Mouse (Mus musculus): Measurements from ENCODE around the gene Rab3gap2. TPM values are rescaled to one million over a fixed set of nuclear protein-coding genes. Genes with fewer than 3 reads are reported as not detected.

Gene Rab3gap2
- polyA plus RNA-seq, 1 experiment from 2014 or later = 12.0 TPM

- ATAC-seq (ENCODE audit: low FRiP score, low TSS enrichment) (no peak), DNase-seq (ENCODE audit: low spot score) (no peak)
- TF ChIP-seq CTCF (IDR thresholded peaks at IDR 0.05; ENCODE audit: low read depth) (no peak), EP300 (optimal IDR thresholded peaks at IDR 0.05) (no peak)
- WGBS = 91% methylated on average over 20 of the region's 20 CpGs
- Histone ChIP-seq H3K4me1 (replicated peaks; ENCODE audit: control insufficient read depth, insufficient read depth) (no peaks in the 10 kb centered on the region), H3K4me3 (ENCODE audit: low read depth, low read length) (no peak overlapping the region), H3K36me3 (ENCODE audit: control insufficient read depth, insufficient read depth, low read length) (peaks cover 17% of the 10 kb centered on the region), H3K27me3 (ENCODE audit: control insufficient read depth, insufficient read depth, low read length) (no peaks in the 10 kb centered on the region), H3K9me3 (ENCODE audit: control insufficient read depth, low read length) (no peaks in the 10 kb centered on the region), H3K4me2 (replicated peaks; ENCODE audit: low read depth) (no peak overlapping the region), H3K9ac (ENCODE audit: low read length) (no peak overlapping the region), H3K27ac (replicated peaks) (no peak overlapping the region)
Measured at GRCm38 (mm10) chr1:185287066-185287465, 83.1 kb downstream of the Rab3gap2 start.

- 52% methylated on average over 5 of the region's 5 CpGs for WGBS
Measured at GRCm38 (mm10) chr1:185289231-185289630, 85.3 kb downstream of the Rab3gap2 start.

GRCm38 (mm10) chr1:185291336-185291735, 87.4 kb downstream of the Rab3gap2 start:
- Histone ChIP-seq H3K4me3 (ENCODE audit: low read depth, low read length) (no peak overlapping the region), H3K9me3 (ENCODE audit: control insufficient read depth, low read length) (no peaks in the 10 kb centered on the region), H3K9ac (ENCODE audit: low read length) (no peak overlapping the region), H3K4me1 (replicated peaks; ENCODE audit: control insufficient read depth, insufficient read depth) (no peaks in the 10 kb centered on the region), H3K27ac (replicated peaks) (no peak overlapping the region), H3K4me2 (replicated peaks; ENCODE audit: low read depth) (no peak overlapping the region), H3K36me3 (ENCODE audit: control insufficient read depth, insufficient read depth, low read length) (peaks cover 29% of the 10 kb centered on the region), H3K27me3 (ENCODE audit: control insufficient read depth, insufficient read depth, low read length) (no peaks in the 10 kb centered on the region)
- 84% methylated on average over 4 of the region's 4 CpGs for WGBS
- ATAC-seq (ENCODE audit: low FRiP score, low TSS enrichment) (no peak), DNase-seq (ENCODE audit: low spot score) (no peak)
- TF ChIP-seq CTCF (IDR thresholded peaks at IDR 0.05; ENCODE audit: low read depth) (no peak), EP300 (optimal IDR thresholded peaks at IDR 0.05) (no peak)

More at GRCm38 (mm10) chr1:185289231-185289630, 85.3 kb downstream of the Rab3gap2 start:
- Histone ChIP-seq H3K27me3 (ENCODE audit: control insufficient read depth, insufficient read depth, low read length) (no peaks in the 10 kb centered on the region), H3K4me2 (replicated peaks; ENCODE audit: low read depth) (no peak overlapping the region), H3K4me3 (ENCODE audit: low read depth, low read length) (no peak overlapping the region), H3K9me3 (ENCODE audit: control insufficient read depth, low read length) (no peaks in the 10 kb centered on the region), H3K9ac (ENCODE audit: low read length) (no peak overlapping the region), H3K36me3 (ENCODE audit: control insufficient read depth, insufficient read depth, low read length) (peaks cover 20% of the 10 kb centered on the region), H3K4me1 (replicated peaks; ENCODE audit: control insufficient read depth, insufficient read depth) (no peaks in the 10 kb centered on the region), H3K27ac (replicated peaks) (no peak overlapping the region; the same call in 1 of the 2 replicates)
- TF ChIP-seq CTCF (IDR thresholded peaks at IDR 0.05; ENCODE audit: low read depth) (no peak), EP300 (optimal IDR thresholded peaks at IDR 0.05) (no peak)
- ATAC-seq (ENCODE audit: low FRiP score, low TSS enrichment) (no peak; the same call in 1 of the 2 replicates), DNase-seq (ENCODE audit: low spot score) (no peak)

DNA sequence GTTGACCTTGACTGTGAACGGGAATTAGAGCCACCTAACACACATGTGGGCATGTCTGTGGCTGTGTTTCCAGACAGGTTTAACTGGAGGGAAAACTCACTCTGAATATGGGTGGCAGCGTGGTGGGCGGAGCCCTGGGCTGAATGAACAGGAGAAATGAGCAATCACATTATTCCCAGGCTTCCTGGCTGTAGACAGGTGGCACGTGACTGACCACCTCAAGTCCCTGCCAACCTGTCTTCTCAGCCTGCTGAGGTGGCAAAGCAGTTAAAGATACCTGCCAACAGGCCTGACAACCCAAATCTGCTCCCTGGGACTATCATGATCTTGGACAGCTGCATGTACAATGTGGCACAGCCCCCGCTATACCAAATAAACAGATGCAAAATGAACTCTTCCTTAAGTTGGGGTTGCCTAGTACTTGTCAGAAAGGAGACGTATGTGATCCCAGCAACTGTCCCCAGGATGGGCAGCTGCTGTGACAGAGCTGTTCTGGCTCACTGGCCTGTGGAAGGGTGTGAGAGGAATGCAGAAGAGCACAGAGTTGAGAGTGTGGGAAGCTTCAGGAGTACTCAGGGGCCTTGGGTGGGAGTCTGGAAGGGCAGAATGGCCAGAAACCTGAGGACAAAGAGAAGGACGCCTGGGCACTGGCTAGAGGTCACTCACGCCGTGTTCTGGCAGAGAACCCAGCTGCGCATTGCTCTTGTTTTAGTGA, 88.9 kb downstream of the Rab3gap2 start:
- Histone ChIP-seq H3K4me1 (replicated peaks; ENCODE audit: control insufficient read depth, insufficient read depth) (no peaks in the 10 kb centered on the region), H3K9ac (ENCODE audit: low read length) (no peak overlapping the region), H3K27me3 (ENCODE audit: control insufficient read depth, insufficient read depth, low read length) (no peaks in the 10 kb centered on the region), H3K36me3 (ENCODE audit: control insufficient read depth, insufficient read depth, low read length) (peaks cover 29% of the 10 kb centered on the region), H3K4me3 (ENCODE audit: low read depth, low read length) (no peak overlapping the region), H3K4me2 (replicated peaks; ENCODE audit: low read depth) (no peak overlapping the region), H3K9me3 (ENCODE audit: control insufficient read depth, low read length) (no peaks in the 10 kb centered on the region), H3K27ac (replicated peaks) (no peak overlapping the region)
- TF ChIP-seq CTCF (IDR thresholded peaks at IDR 0.05; ENCODE audit: low read depth) = no peak
- DNase-seq (ENCODE audit: low spot score) (no peak), ATAC-seq (ENCODE audit: low FRiP score, low TSS enrichment) (peak; percentile 38; the same call in 1 of the 2 replicates)
- 89% methylated on average over 10 of the region's 10 CpGs for WGBS

DNA sequence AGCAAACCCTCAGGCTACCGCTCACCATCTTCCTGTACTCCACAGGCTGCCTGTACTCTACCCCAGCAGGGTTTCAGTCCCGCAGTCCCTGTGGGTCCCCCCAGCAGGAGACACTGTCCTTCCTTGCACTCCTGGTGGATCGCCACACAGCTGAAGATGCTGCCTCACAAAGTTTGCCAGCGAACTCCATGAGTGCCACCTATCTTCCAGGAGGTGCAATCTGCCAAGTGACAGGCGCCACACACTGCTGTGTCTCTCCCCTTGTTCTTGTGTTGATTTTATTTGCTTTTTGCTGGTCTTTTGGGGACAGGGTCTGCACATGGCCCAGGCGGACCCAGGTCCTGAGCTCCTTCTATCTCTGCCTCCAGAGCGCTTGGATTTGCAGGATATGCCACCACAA, 92.9 kb downstream of the Rab3gap2 start:
- TF ChIP-seq CTCF (IDR thresholded peaks at IDR 0.05; ENCODE audit: low read depth) (no peak), EP300 (optimal IDR thresholded peaks at IDR 0.05) (no peak)
- 92% methylated on average over 7 of the region's 7 CpGs for WGBS
- no peak overlapping the region for H3K27ac ChIP-seq (replicated peaks)
- H3K9ac ChIP-seq (ENCODE audit: low read length) = no peak overlapping the region
- no peaks in the 10 kb centered on the region for H3K27me3 ChIP-seq (ENCODE audit: control insufficient read depth, insufficient read depth, low read length)
- no peak for DNase-seq (ENCODE audit: low spot score)
- H3K36me3 ChIP-seq (ENCODE audit: control insufficient read depth, insufficient read depth, low read length) = peaks cover 25% of the 10 kb centered on the region
- ATAC-seq (ENCODE audit: low FRiP score, low TSS enrichment) = no peak
- no peak overlapping the region for H3K4me2 ChIP-seq (replicated peaks; ENCODE audit: low read depth)
- H3K9me3 ChIP-seq (ENCODE audit: control insufficient read depth, low read length) = no peaks in the 10 kb centered on the region
- H3K4me3 ChIP-seq (ENCODE audit: low read depth, low read length) = no peak overlapping the region
- H3K4me1 ChIP-seq (replicated peaks; ENCODE audit: control insufficient read depth, insufficient read depth) = no peaks in the 10 kb centered on the region

DNA sequence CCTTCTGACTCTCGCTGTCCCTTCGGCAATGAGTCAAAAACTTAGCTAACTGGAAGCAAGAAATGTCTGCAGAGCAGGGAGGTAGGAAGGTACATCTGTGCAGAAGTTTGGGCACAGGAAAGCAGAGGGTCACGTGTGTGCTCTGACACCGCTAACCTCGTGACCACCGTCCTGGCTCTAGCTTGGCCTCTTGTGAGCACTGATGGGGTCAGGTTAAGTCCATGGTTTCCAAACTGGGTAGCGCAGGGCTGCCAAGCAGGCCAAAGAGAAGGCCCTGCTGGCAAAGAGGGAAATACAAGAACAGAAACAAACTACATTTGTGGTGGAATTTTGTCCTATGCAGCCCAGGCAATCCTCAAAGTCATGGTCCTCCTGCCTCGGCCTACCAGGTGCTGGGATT, 94.6 kb downstream of the Rab3gap2 start:
- H3K36me3 ChIP-seq (ENCODE audit: control insufficient read depth, insufficient read depth, low read length) = peaks cover 21% of the 10 kb centered on the region
- WGBS = 95% methylated on average over 8 of the region's 8 CpGs
- no peak for ATAC-seq (ENCODE audit: low FRiP score, low TSS enrichment)

More for the DNA sequence above, 94.6 kb downstream of the Rab3gap2 start:
- H3K9ac ChIP-seq (ENCODE audit: low read length) = no peak overlapping the region
- no peaks in the 10 kb centered on the region for H3K27me3 ChIP-seq (ENCODE audit: control insufficient read depth, insufficient read depth, low read length)
- no peaks in the 10 kb centered on the region for H3K4me1 ChIP-seq (replicated peaks; ENCODE audit: control insufficient read depth, insufficient read depth)
- no peak overlapping the region for H3K27ac ChIP-seq (replicated peaks)
- H3K9me3 ChIP-seq (ENCODE audit: control insufficient read depth, low read length) = no peaks in the 10 kb centered on the region
- no peak overlapping the region for H3K4me2 ChIP-seq (replicated peaks; ENCODE audit: low read depth)
- DNase-seq (ENCODE audit: low spot score) = no peak
- H3K4me3 ChIP-seq (ENCODE audit: low read depth, low read length) = no peak overlapping the region
- TF ChIP-seq CTCF (IDR thresholded peaks at IDR 0.05; ENCODE audit: low read depth) (no peak), EP300 (optimal IDR thresholded peaks at IDR 0.05) (no peak)

All from stomach, postnatal 0 days (tissue).